Mouse (Mus musculus) liver, embryonic 14.5 days (tissue): ENCODE measurements around the gene Zfp646. TPM values are rescaled to one million over a fixed set of nuclear protein-coding genes. Genes with fewer than 3 reads are reported as not detected.

Experiments used
- ATAC-seq: fragments of 200-750 bp; cut with Nextera tagmentation; 2 replicates; pipeline ENCODE4 v1.8.0; 2017; ENCODE audit warnings: moderate number of reproducible peaks, mild to moderate bottlenecking, moderate library complexity; ENCODE audit not compliant: insufficient read depth
- DNase-seq, 3 experiments: peaks; one replicate each; pipeline ENCODE4 v3.0.0-alpha.2; 2012 to 2013; ENCODE audit warnings: low read depth in 3 of 3, low spot score in 3 of 3
- H3K27ac ChIP-seq: fragments of 300-500 bp; sonication (generic); 2 replicates; pipeline ENCODE4 v1.5.1; 2014; ENCODE audit warnings: moderate library complexity, mild to moderate bottlenecking, control low read depth, inconsistent platforms
- H3K27me3 ChIP-seq: fragments of 300-500 bp; sonication (generic); 2 replicates; pipeline ENCODE4 v1.6.1; 2014; ENCODE audit warnings: mild to moderate bottlenecking, low read length, moderate library complexity; ENCODE audit not compliant: control insufficient read depth, insufficient read depth
- H3K36me3 ChIP-seq: fragments of 300-500 bp; sonication (generic); replicated peaks from 2 replicates; pipeline ENCODE4 v1.6.1; 2014; ENCODE audit warnings: low read depth; ENCODE audit not compliant: control insufficient read depth, insufficient read depth
- H3K4me1 ChIP-seq, 2 experiments: fragments of 200-500 bp in 1 of 2; fragments of 300-500 bp in 1 of 2; sonication (generic) in 1 of 2; replicated peaks; 2 replicates each; pipeline ENCODE4 v1.6.1; 2012 to 2014; ENCODE audit warnings: antibody characterized with exemption in 1 of 2, inconsistent platforms in 1 of 2, low read length in 1 of 2; ENCODE audit not compliant: control insufficient read depth in 2 of 2, insufficient read depth in 2 of 2
- H3K4me2 ChIP-seq: fragments of 300-500 bp; sonication (generic); 2 replicates; pipeline ENCODE4 v1.6.1; 2014; ENCODE audit warnings: low read depth, mild to moderate bottlenecking, control low read depth, moderate library complexity
- H3K4me3 ChIP-seq, 2 experiments: fragments of 200-500 bp in 1 of 2; fragments of 300-500 bp in 1 of 2; sonication (generic) in 1 of 2; 2 replicates each; pipeline ENCODE4 v1.5.1; 2012 to 2014; ENCODE audit warnings: low read depth in 2 of 2, low read length in 2 of 2, mild to moderate bottlenecking in 2 of 2, control low read depth in 1 of 2, inconsistent platforms in 1 of 2, moderate library complexity in 1 of 2; ENCODE audit not compliant: insufficient read depth in 1 of 2
- H3K9ac ChIP-seq: fragments of 300-500 bp; sonication (generic); replicated peaks from 2 replicates; pipeline ENCODE4 v1.6.1; 2014; ENCODE audit warnings: mild to moderate bottlenecking, control low read depth, moderate library complexity
- H3K9me3 ChIP-seq: fragments of 300-500 bp; sonication (generic); 2 replicates; pipeline ENCODE4 v1.6.1; 2016; ENCODE audit warnings: low read length, mixed read lengths; ENCODE audit not compliant: control insufficient read depth
- CTCF ChIP-seq: IDR thresholded peaks from 2 replicates; pipeline ENCODE4 v1.5.1; 2016; ENCODE audit warnings: antibody characterized with exemption, low read depth, control low read depth
- EP300 ChIP-seq: IDR thresholded peaks from 2 replicates; pipeline ENCODE4 v1.6.1; 2016; ENCODE audit warnings: antibody characterized with exemption, low read depth
- WGBS: fragments of 180-500 bp; shearing (Covaris S2); extraction: QIAGEN DNeasy Blood & Tissue Kit; methylation state at CpG from one replicate; pipeline ENCODE4 v1.1.7; 2014; ENCODE audit not compliant: insufficient replicate concordance; 5-methylcytosine and 5-hydroxymethylcytosine counted together
- polyA plus RNA-seq, 2 experiments: library from polyadenylated mRNA; depleted of rRNA in 1 of 2; stranded (reverse) in 1 of 2; unstranded in 1 of 2; fragments of >200 nt; fragmentation: Nextera tagmentation in 1 of 2; extraction: Ambion mirVana in 1 of 2; gene quantifications; 2 replicates each; pipeline versions ENCODE4 v1.2.1 to v1.2.3; 2012 to 2014

The Zfp646 gene
- polyA plus RNA-seq, 2 experiments = 4.6 to 6.7 TPM

- DNase-seq (peak; percentile 48 to 65 (median 60)), ATAC-seq (no peak)
- no peak overlapping the region for H3K4me3 ChIP-seq
- H3K9ac ChIP-seq = no peak overlapping the region
- no peak for TF ChIP-seq EP300
- peak; percentile 94 for TF ChIP-seq CTCF
- H3K27ac ChIP-seq = no peak overlapping the region; the same call in 1 of the 2 replicates
- 43% methylated on average over 13 of the region's 13 CpGs for WGBS
- H3K4me1 ChIP-seq = peaks cover 34 to 39% of the 10 kb centered on the region in 2 experiments
- H3K9me3 ChIP-seq = no peaks in the 10 kb centered on the region
- H3K4me2 ChIP-seq = peak overlapping the region; percentile 96
- no peaks in the 10 kb centered on the region for H3K27me3 ChIP-seq
- H3K36me3 ChIP-seq = no peaks in the 10 kb centered on the region; the same call in 1 of the 2 replicates
These were observed 20.4 kb downstream of the Zfp646 start for GRCm38 (mm10) chr7:127896384-127896783.

- H3K9me3 ChIP-seq = no peaks in the 10 kb centered on the region
- no peak overlapping the region for H3K4me3 ChIP-seq
- H3K27me3 ChIP-seq = no peaks in the 10 kb centered on the region
- H3K36me3 ChIP-seq = no peaks in the 10 kb centered on the region; the same call in 1 of the 2 replicates
- peaks cover 34 to 46% of the 10 kb centered on the region in 2 experiments for H3K4me1 ChIP-seq
- ATAC-seq = no peak
- H3K27ac ChIP-seq = no peak overlapping the region
- H3K9ac ChIP-seq = no peak overlapping the region
- 75% methylated on average over 7 of the region's 7 CpGs for WGBS
- no peak for DNase-seq
- no peak for TF ChIP-seq EP300
- no peak for TF ChIP-seq CTCF
- no peak overlapping the region for H3K4me2 ChIP-seq
These were observed 21.5 kb downstream of the Zfp646 start for GRCm38 (mm10) chr7:127897542-127897941.

GRCm38 (mm10) chr7:127898179-127898956 is 22.3 kb downstream of the Zfp646 start:
- no peak for TF ChIP-seq EP300
- TF ChIP-seq CTCF = no peak
- no peaks in the 10 kb centered on the region for H3K27me3 ChIP-seq
- H3K9ac ChIP-seq = no peak overlapping the region
- no peaks in the 10 kb centered on the region for H3K36me3 ChIP-seq
- 21% methylated on average over 10 of the region's 10 CpGs for WGBS
- H3K4me2 ChIP-seq = peak overlapping the region; percentile 32
- peak overlapping the region; percentile 31; the same call in 1 of the 2 replicates for H3K27ac ChIP-seq
- H3K9me3 ChIP-seq = no peaks in the 10 kb centered on the region
- no peak for DNase-seq
- no peak overlapping the region for H3K4me3 ChIP-seq
- ATAC-seq = no peak
- peaks cover 34 to 46% of the 10 kb centered on the region in 2 experiments for H3K4me1 ChIP-seq

GRCm38 (mm10) chr7:127899997-127900396 is 24.0 kb downstream of the Zfp646 start:
- H3K4me1 ChIP-seq = peaks cover 29 to 46% of the 10 kb centered on the region in 2 experiments

GRCm38 (mm10) chr7:127901772-127902171 is 25.8 kb downstream of the Zfp646 start:
- Histone ChIP-seq H3K27me3 (no peaks in the 10 kb centered on the region), H3K4me1 (peaks cover 27 to 38% of the 10 kb centered on the region in 2 experiments), H3K9ac (no peak overlapping the region), H3K9me3 (no peaks in the 10 kb centered on the region), H3K4me3 (no peak overlapping the region), H3K4me2 (no peak overlapping the region), H3K27ac (no peak overlapping the region), H3K36me3 (peaks cover 15% of the 10 kb centered on the region)
- TF ChIP-seq CTCF (no peak), EP300 (peak; percentile 34; the same call in 1 of the 2 replicates)
- 33% methylated on average over 2 of the region's 2 CpGs for WGBS
- DNase-seq (no peak), ATAC-seq (no peak)

More at GRCm38 (mm10) chr7:127899997-127900396, 24.0 kb downstream of the Zfp646 start:
- ATAC-seq (no peak), DNase-seq (no peak)
- Histone ChIP-seq H3K27me3 (no peaks in the 10 kb centered on the region), H3K36me3 (no peaks in the 10 kb centered on the region), H3K9me3 (no peaks in the 10 kb centered on the region), H3K27ac (peak overlapping the region; percentile 30), H3K4me3 (no peak overlapping the region), H3K9ac (peak overlapping the region; percentile 11; the same call in 1 of the 2 replicates), H3K4me2 (peak overlapping the region; percentile 21)
- 6% methylated on average over 7 of the region's 7 CpGs for WGBS
- TF ChIP-seq CTCF (no peak), EP300 (peak; percentile 34)
